Mouse (Mus musculus): Measurements from ENCODE around the gene Kremen1.

Kremen1 gene

GRCm38 (mm10) chr11:5219371-5219770 lies 42.0 kb downstream of the Kremen1 start:
- no peak for DNase-seq (ENCODE audit: low read depth, low spot score)

- DNase-seq (ENCODE audit: low read depth, low spot score) = no peak
Measured at GRCm38 (mm10) chr11:5215401-5216187, 45.8 kb downstream of the Kremen1 start.

- no peak for DNase-seq (ENCODE audit: low read depth, low spot score)
Measured at GRCm38 (mm10) chr11:5214483-5215040, 46.8 kb downstream of the Kremen1 start.

GRCm38 (mm10) chr11:5203054-5203453 lies 58.3 kb downstream of the Kremen1 start:
- DNase-seq (ENCODE audit: low read depth, low spot score) = no peak

- no peak for DNase-seq (ENCODE audit: low read depth, low spot score)
Measured at GRCm38 (mm10) chr11:5201799-5202680, 59.3 kb downstream of the Kremen1 start.

DNA sequence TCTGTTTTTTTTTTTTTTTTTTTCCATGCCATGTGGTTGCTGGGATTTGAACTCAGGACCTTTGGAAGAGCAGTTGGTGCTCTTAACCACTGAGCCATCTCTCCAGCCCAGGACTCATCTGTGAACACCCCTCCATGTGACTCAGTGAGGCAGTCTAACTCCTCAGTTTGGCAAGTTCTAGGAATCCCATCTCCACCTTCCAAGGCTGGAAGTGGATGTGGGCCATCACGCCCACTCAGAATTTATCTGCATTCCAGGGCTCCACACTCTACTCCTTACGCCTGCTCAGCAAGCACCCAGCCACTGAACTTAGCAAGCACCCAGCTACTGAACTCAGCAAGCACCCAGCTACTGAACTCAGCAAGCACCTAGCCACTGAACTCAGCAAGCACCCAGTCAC lies 61.5 kb downstream of the Kremen1 start:
- no peak for DNase-seq (ENCODE audit: low read depth, low spot score)

GRCm38 (mm10) chr11:5197068-5197467 lies 64.3 kb downstream of the Kremen1 start:
- no peak for DNase-seq (ENCODE audit: low read depth, low spot score)

- DNase-seq (ENCODE audit: low read depth, low spot score) = no peak
Measured at GRCm38 (mm10) chr11:5196583-5196982, 64.8 kb downstream of the Kremen1 start.

- no peak for DNase-seq (ENCODE audit: low read depth, low spot score)
Measured at GRCm38 (mm10) chr11:5193576-5193881, 67.8 kb downstream of the Kremen1 start.

GRCm38 (mm10) chr11:5192840-5193575 lies 68.3 kb downstream of the Kremen1 start:
- no peak for DNase-seq (ENCODE audit: low read depth, low spot score)

- DNase-seq (ENCODE audit: low read depth, low spot score) = no peak
Measured at GRCm38 (mm10) chr11:5192084-5192516, 69.3 kb downstream of the Kremen1 start.

- DNase-seq (ENCODE audit: low read depth, low spot score) = peak; percentile 59
Measured at GRCm38 (mm10) chr11:5189239-5189933, 72.0 kb downstream of the Kremen1 start.

- no peak for DNase-seq (ENCODE audit: low read depth, low spot score)
Measured at GRCm38 (mm10) chr11:5188170-5188569, 73.2 kb downstream of the Kremen1 start.

DNA sequence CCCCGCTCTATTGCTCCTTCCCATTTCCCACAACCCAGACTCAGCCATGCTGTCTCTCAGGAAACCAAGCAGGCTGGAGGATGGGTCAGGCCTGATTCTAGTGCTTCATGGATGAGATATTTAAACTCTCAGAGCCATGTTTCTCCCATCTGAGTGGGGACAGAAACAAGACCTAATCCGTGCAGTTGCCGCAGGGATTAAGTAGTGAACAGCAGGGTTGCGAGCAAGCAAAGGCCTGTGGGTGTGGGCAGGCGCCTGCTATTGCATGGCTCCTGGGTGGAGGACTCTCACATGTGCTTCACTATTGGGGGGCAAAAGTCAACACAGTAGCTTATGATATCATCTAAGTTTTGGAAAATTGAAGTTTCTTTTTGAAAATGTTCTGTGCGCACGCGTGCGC lies 76.5 kb downstream of the Kremen1 start:
- no peak for DNase-seq (ENCODE audit: low read depth, low spot score)

DNA sequence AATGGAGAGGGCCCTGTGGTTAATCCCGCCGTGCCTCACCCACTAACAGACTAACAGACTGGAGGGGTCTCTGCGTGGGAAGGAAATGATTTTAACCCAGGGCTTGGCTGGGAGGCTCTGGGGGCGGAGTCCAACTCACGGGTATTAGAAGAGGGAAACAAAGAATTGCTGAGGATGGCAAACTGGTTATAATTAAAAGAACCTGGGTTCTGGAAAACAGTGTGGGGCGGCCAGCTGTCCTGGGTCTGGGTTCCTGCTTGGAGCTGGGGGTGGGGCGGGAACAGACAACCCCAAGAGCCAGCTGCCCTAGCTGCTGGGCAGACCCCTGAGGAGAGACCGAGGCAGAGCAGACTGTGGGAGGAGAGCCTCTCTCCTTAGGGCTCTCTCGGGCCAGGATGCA lies 77.1 kb downstream of the Kremen1 start:
- DNase-seq (ENCODE audit: low read depth, low spot score) = no peak

- DNase-seq (ENCODE audit: low read depth, low spot score) = no peak
Measured at GRCm38 (mm10) chr11:5182870-5183269, 78.5 kb downstream of the Kremen1 start.

DNA sequence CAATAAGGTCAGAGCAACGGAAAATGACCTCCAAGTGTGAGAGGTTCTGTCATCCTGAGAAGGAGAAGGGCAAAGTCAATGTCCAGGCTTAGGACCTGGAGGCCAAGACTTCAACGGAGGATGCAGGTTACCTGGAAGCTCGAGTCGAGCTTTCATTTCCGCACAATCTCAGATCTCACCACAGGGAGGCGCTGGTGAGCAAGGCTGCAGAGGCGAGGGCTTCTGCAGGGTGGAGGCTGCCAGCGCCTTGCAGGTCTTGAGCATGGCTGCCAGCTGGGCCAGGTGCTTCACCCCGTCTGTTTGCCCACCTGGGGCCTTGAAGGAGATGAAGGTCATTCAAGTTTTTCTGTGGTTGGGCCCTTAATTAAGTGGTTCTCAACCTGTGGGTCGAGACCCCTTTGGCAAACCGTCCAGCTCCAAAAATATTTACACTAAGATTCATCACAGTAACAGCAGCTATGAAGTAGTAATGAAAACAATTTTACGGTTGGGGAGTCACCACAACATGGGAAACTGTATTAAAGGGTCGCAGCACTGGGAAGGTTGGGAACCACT lies 79.4 kb downstream of the Kremen1 start:
- peak; percentile 82 for DNase-seq (ENCODE audit: low read depth, low spot score)

DNA sequence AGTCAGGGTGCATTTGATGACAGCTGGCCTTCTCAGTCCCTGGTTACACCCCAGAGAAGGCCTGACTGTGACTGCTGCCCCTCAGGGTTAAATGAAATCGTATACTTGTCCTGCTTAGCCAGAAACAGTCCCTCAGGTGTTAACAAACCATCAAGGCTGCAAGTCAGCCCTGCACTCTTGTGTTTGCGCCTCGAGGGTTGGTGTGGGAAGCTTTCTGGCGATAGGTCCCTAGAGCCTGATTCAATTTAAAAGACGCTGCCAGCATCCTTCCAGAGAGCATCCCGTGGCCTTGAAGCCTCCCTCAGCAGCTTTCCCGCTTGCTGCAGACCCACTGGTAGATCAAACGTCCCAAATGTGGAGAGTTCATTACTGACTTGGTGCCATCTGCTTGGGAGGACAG lies 82.0 kb downstream of the Kremen1 start:
- DNase-seq (ENCODE audit: low read depth, low spot score) = no peak

DNA sequence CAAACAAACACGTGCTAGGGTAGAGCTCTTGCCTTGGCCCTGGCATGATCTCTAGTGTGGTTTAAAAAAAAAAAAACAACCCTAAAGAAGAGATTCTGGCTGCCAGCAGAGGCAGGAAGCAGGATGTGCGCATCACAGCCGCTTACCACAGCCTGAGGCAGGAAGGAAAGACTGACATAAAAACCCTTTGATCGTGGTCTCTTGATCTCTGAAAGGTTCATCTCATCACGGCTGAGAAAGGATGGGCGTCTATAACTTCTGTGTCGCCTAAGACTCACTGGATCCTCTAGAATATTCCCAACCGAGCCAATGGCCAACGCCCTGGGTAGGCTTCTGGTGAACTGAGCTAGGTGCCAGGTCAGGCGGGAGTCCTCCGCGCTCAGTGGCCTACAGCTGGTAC lies 84.2 kb downstream of the Kremen1 start:
- DNase-seq (ENCODE audit: low read depth, low spot score) = no peak

DNA sequence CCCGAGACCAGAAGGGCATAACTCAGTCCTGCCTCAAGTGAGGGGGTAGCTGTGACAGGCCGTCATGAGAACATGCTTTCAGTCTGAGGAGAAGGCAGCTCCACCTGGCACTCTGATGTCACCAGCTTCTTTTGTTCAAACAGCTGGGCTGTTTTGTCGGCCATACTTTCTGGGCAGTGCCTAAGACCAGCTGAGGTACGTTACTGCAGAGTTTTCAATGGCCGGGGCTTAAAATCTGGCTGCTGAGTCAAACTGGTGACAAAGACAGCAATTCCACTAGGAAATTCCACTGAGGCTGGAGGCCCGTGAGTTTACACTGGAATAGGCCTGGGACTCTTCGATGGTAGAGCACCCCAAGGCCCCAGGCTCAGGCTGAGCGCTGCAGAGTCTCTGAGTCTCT lies 84.7 kb downstream of the Kremen1 start:
- DNase-seq (ENCODE audit: low read depth, low spot score) = no peak

GRCm38 (mm10) chr11:5175866-5176265 lies 85.5 kb downstream of the Kremen1 start:
- DNase-seq (ENCODE audit: low read depth, low spot score) = no peak
